In the genomic region with DNA sequence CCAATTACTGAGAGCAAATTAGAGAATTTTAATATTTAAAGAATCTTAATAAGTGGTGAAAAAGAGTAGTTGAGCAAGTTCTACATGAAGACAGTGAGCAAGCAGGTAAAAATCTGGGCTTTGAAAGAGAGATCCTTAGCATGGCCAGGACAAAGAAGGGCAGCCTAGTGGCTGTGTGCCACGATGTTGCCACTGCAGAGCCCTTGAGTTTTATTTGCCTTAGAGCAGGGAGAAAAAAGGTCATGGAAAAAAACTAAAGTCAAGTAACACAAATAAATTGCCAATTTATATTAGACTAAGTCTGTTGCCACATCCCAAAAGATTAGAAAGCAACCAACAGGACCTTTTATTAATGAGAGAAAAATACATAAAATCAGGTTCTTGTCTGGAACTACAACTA, we compare ENCODE assay signal across 26 mouse cellular contexts. TPM values are rescaled to one million over a fixed set of nuclear protein-coding genes. Genes with fewer than 3 reads are reported as not detected.
DNase-seq lines count a peak whose midpoint lies in the region; ATAC-seq and TF ChIP-seq lines count a peak whose summit lies in the region.
"Had no signal": no experiment of that assay in that cellular context is flagged by ENCODE, and none has a peak within 500 bp of the region (broad histone marks: within the 10 kb centered on the region; RNA-seq: fewer than 3 reads in every experiment).

No protein-coding gene starts in this region.

- 0 out of 2 replicates have a peak, but pooled peaks cover 2% of the 10 kb centered on the region for H3K4me1 ChIP-seq in lung, adult 2 months (ENCODE audit: control insufficient read depth, insufficient read depth, low read length)
- H3K4me1 ChIP-seq in midbrain, embryonic 14.5 days (ENCODE audit: control insufficient read depth, insufficient read depth, low read length), result no peaks in the 10 kb centered on the region
- H3K4me1 ChIP-seq: neural tube, embryonic 13.5 days had no signal

- H3K27ac ChIP-seq in midbrain, embryonic 14.5 days (replicated peaks; ENCODE audit: low read depth, low read length), result no peak overlapping the region
- H3K27ac ChIP-seq: embryonic facial prominence, embryonic 13.5 days; forebrain, embryonic 13.5 days; gastrocnemius, adult 2 months; hindbrain, embryonic 10.5 days; liver, embryonic 14.5 days; macrophage; neural tube, embryonic 13.5 days had no signal

- TF ChIP-seq CTCF in lung, adult 2 months (IDR thresholded peaks at IDR 0.05; ENCODE audit: insufficient read depth, low read length), result no peak

- no peak overlapping the region for H3K9ac ChIP-seq in midbrain, embryonic 14.5 days (replicated peaks; ENCODE audit: low read length)
- H3K9ac ChIP-seq: embryonic facial prominence, embryonic 13.5 days; forebrain, embryonic 13.5 days; liver, embryonic 14.5 days; neural tube, embryonic 13.5 days had no signal

- no peak for ATAC-seq in midbrain, embryonic 14.5 days (ENCODE audit: low FRiP score, low TSS enrichment)
- ATAC-seq: forebrain, embryonic 13.5 days; hindbrain, embryonic 16.5 days; intestine, embryonic 16.5 days; midbrain, embryonic 16.5 days had no signal

- H3K9me3 ChIP-seq in midbrain, embryonic 14.5 days (ENCODE audit: control insufficient read depth, low read length), result no peaks in the 10 kb centered on the region
- H3K9me3 ChIP-seq: embryonic facial prominence, embryonic 13.5 days; forebrain, embryonic 13.5 days; hindbrain, embryonic 10.5 days; neural tube, embryonic 13.5 days had no signal

- no peaks in the 10 kb centered on the region for H3K27me3 ChIP-seq in midbrain, embryonic 14.5 days (ENCODE audit: control insufficient read depth, insufficient read depth, low read length)
- H3K27me3 ChIP-seq: embryonic facial prominence, embryonic 13.5 days; forebrain, embryonic 13.5 days; neural tube, embryonic 13.5 days had no signal

- no peak for TF ChIP-seq POLR2A in lung, adult 2 months (IDR thresholded peaks at IDR 0.05; ENCODE audit: borderline replicate concordance, extremely low read depth, low read depth, low read length)

- no peak overlapping the region for H3K4me3 ChIP-seq in lung, adult 2 months (replicated peaks; ENCODE audit: extremely low read depth, low read depth, low read length)
- no peak overlapping the region for H3K4me3 ChIP-seq in midbrain, embryonic 14.5 days (replicated peaks; ENCODE audit: low read depth, low read length)
- H3K4me3 ChIP-seq: embryonic facial prominence, embryonic 13.5 days; forebrain, embryonic 13.5 days; gastrocnemius, adult 2 months; hindbrain, embryonic 10.5 days; myocyte; neural tube, embryonic 13.5 days had no signal

- H3K4me2 ChIP-seq in midbrain, embryonic 14.5 days (ENCODE audit: low read length), result no peak overlapping the region
- H3K4me2 ChIP-seq: embryonic facial prominence, embryonic 13.5 days; forebrain, embryonic 13.5 days; heart, embryonic 11.5 days; neural tube, embryonic 13.5 days had no signal

- 60% methylated on average over 1 of the region's 1 CpGs for WGBS in lung, adult 2 months
- WGBS in midbrain, embryonic 14.5 days, result 97% methylated on average over 1 of the region's 1 CpGs

- 0 out of 2 replicates have a peak, but pooled peaks cover 13% of the 10 kb centered on the region for H3K36me3 ChIP-seq in midbrain, embryonic 14.5 days (ENCODE audit: control insufficient read depth, insufficient read depth, low read length)

- DNase-seq in heart, adult 18-20 months, result peak; percentile 12 to 13
- no peak for DNase-seq in heart, adult 8-10 months (ENCODE audit: low spot score)
- DNase-seq in lung, adult 18-20 months, result peak; percentile 50 to 57
- DNase-seq in lung, adult 2 months, result no peak
- peak; percentile 26 for DNase-seq in lung, postnatal 14 days
- DNase-seq in midbrain, embryonic 14.5 days, result no peak
- DNase-seq in cerebellum, postnatal 4 days (ENCODE audit: low spot score in 2 of 2), result no peak
- DNase-seq: cerebellum, adult 18-20 months; cerebellum, postnatal 25 days; embryo, embryonic 11 days; gastrocnemius, adult 2 months; layer of hippocampus, adult 9-11 months; retina, postnatal 1 day; right cerebral cortex, postnatal 25 days; spleen, adult 18-20 months had no signal

RNA-seq across cellular contexts. Expression of a gene that starts 6.3 kb away (rescaled TPM):
- total RNA-seq in heart, adult 18-20 months (2021), result 10 to 100 TPM; 11.9 to 12.2 TPM
- total RNA-seq in heart, adult 8-10 months (2022), result 10 to 100 TPM; 10.2 to 14.0 (median 10.7) TPM
- polyA plus RNA-seq in lung, adult 2 months (2012; rRNA removed), result 13.2 and 23.4 TPM in 2 replicates
- 43.0 and 45.3 TPM in 2 replicates for polyA plus RNA-seq in midbrain, embryonic 14.5 days (2014; fragmentation: Nextera tagmentation; extraction: Ambion mirVana)

Comparison
In these comparisons a context has a peak if more than half of its experiments do, and no peak if none do; other contexts are left out.
1. DNase-seq: peak in heart, adult 18-20 months (2 of 2), lung, adult 18-20 months (2 of 2) and lung, postnatal 14 days (single experiment); none in heart, adult 8-10 months (single experiment), lung, adult 2 months (single experiment), midbrain, embryonic 14.5 days (single experiment) and cerebellum, postnatal 4 days (0 of 2).